9 mouse cellular contexts compared by ENCODE assay signal in genomic region chr15:26365344-26365743, GRCm38 (mm10). TPM values are rescaled to one million over a fixed set of nuclear protein-coding genes. Genes with fewer than 3 reads are reported as not detected.
DNase-seq lines count a peak whose midpoint lies in the region; ATAC-seq lines count a peak whose summit lies in the region.
"Had no signal": no experiment of that assay in that cellular context is flagged by ENCODE, and none has a peak within 500 bp of the region (broad histone marks: within the 10 kb centered on the region; RNA-seq: fewer than 3 reads in every experiment).

No protein-coding gene starts in this region.

- H3K9me3 ChIP-seq in neural tube, embryonic 11.5 days (ENCODE audit: control insufficient read depth, low read length): no peaks in the 10 kb centered on the region
- H3K9me3 ChIP-seq: limb, embryonic 15.5 days had no signal

- no peak overlapping the region for H3K4me2 ChIP-seq in neural tube, embryonic 11.5 days (ENCODE audit: low read depth)
- H3K4me2 ChIP-seq: limb, embryonic 15.5 days had no signal

- peaks cover 2% of the 10 kb centered on the region; the same call in 1 of the 2 replicates for H3K4me1 ChIP-seq in neural tube, embryonic 11.5 days (ENCODE audit: control insufficient read depth, insufficient read depth, low read length)
- H3K4me1 ChIP-seq: limb, embryonic 15.5 days had no signal

- H3K36me3 ChIP-seq in neural tube, embryonic 11.5 days (ENCODE audit: control insufficient read depth, insufficient read depth, low read length): no peaks in the 10 kb centered on the region
- H3K36me3 ChIP-seq: limb, embryonic 15.5 days had no signal

- H3K27me3 ChIP-seq in neural tube, embryonic 11.5 days (ENCODE audit: control insufficient read depth, insufficient read depth, low read length): no peaks in the 10 kb centered on the region
- H3K27me3 ChIP-seq: limb, embryonic 15.5 days had no signal

- peak; percentile 33 to 44 for DNase-seq in cerebellum, postnatal 10 days
- no peak for DNase-seq in cerebellum, adult 11-12 months
- DNase-seq in neural tube, embryonic 11.5 days (ENCODE audit: low spot score): peak; percentile 31
- no peak for DNase-seq in neural tube, embryonic 10.5 days (ENCODE audit: extremely low spot score, low spot score)
- peak; percentile 30 to 33 for DNase-seq in left cerebral cortex, postnatal 25 days (ENCODE audit: low spot score in 2 of 2)
- DNase-seq in right cerebral cortex, postnatal 25 days: peak; percentile 17
- DNase-seq in adrenal gland, adult 8-10 months: no peak
- DNase-seq in spleen, postnatal 14 days (ENCODE audit: low spot score in 2 of 2): no peak

- ATAC-seq in neural tube, embryonic 11.5 days (ENCODE audit: insufficient read depth, low FRiP score, low TSS enrichment): peak; percentile 50

- H3K9ac ChIP-seq in neural tube, embryonic 11.5 days (ENCODE audit: low read length): no peak overlapping the region
- H3K9ac ChIP-seq: limb, embryonic 15.5 days had no signal

- intact Hi-C loops in left cerebral cortex, postnatal 25 days (cut with DNase I): no loop called here

- 21% methylated on average over 7 of the region's 7 CpGs for WGBS in neural tube, embryonic 11.5 days

- no peak overlapping the region for H3K27ac ChIP-seq in neural tube, embryonic 11.5 days (ENCODE audit: low read depth, low read length)
- H3K27ac ChIP-seq: limb, embryonic 15.5 days had no signal

- H3K4me3 ChIP-seq in neural tube, embryonic 11.5 days (ENCODE audit: low read depth, low read length): no peak overlapping the region
- H3K4me3 ChIP-seq: limb, embryonic 15.5 days had no signal

RNA-seq across cellular contexts. Expression of gene March11, which starts 56.5 kb away (rescaled TPM):
- 5.2 and 5.7 TPM in 2 replicates for polyA plus RNA-seq in neural tube, embryonic 11.5 days (2014; fragmentation: Nextera tagmentation; extraction: Ambion mirVana)
- total RNA-seq in left cerebral cortex, postnatal 25 days (2021): 10 to 100 TPM; 10.8 to 11.0 TPM
- total RNA-seq in adrenal gland, adult 8-10 months (2022): under 1 TPM; 0.51 to 0.90 (median 0.75) TPM

Comparison
In these comparisons a context has a peak if more than half of its experiments do, and no peak if none do; other contexts are left out.
1. DNase-seq: peak in cerebellum, postnatal 10 days (2 of 2), neural tube, embryonic 11.5 days (single experiment), left cerebral cortex, postnatal 25 days (2 of 2) and right cerebral cortex, postnatal 25 days (single experiment); none in cerebellum, adult 11-12 months (single experiment), neural tube, embryonic 10.5 days (single experiment), adrenal gland, adult 8-10 months (single experiment) and spleen, postnatal 14 days (0 of 2).
2. RNA of gene March11, which starts 56.5 kb away (total RNA-seq): 10.8 to 11.0 TPM in left cerebral cortex, postnatal 25 days; 0.51 to 0.90 TPM in adrenal gland, adult 8-10 months; every median in the first group is over 4 times any median in the second.